Mouse (Mus musculus): ENCODE data around the gene Btn2a2. TPM values are rescaled to one million over a fixed set of nuclear protein-coding genes. Genes with fewer than 3 reads are reported as not detected.
"Not testable (repeated sequence)": the region's sequence is repeated elsewhere in the genome, so short reads cannot be mapped to it uniquely, and the experiment has no call there.

Gene Btn2a2
- polyA plus RNA-seq, 1 experiment: not detected

- no peak for DNase-seq (ENCODE audit: low read depth in 1 of 2, low spot score in 2 of 2)
- under 1% methylated on average over 15 of the region's 15 CpGs for WGBS
- peak overlapping the region; percentile 11; the same call in 1 of the 2 replicates for H3K27ac ChIP-seq (ENCODE audit: insufficient read depth, low read length)
- H3K36me3 ChIP-seq (ENCODE audit: control insufficient read depth, insufficient read depth, low read length): no peaks in the 10 kb centered on the region
- peak overlapping the region; percentile 14 for H3K4me3 ChIP-seq (ENCODE audit: extremely low read depth, insufficient read depth, insufficient read length)
- no peak for TF ChIP-seq CTCF (IDR thresholded peaks at IDR 0.05; ENCODE audit: extremely low read depth, insufficient read depth, insufficient read length, insufficient replicate concordance)
- no peaks in the 10 kb centered on the region for H3K27me3 ChIP-seq (ENCODE audit: control insufficient read depth, insufficient read depth, low read length)
- peaks cover 3% of the 10 kb centered on the region; the same call in 1 of the 2 replicates for H3K4me1 ChIP-seq (ENCODE audit: control insufficient read depth, insufficient read depth, insufficient read length)
Measured at GRCm38 (mm10) chr13:23534368-23535131, 45.9 kb upstream of the Btn2a2 start.

- DNase-seq (ENCODE audit: low read depth in 1 of 2, low spot score in 2 of 2): peak; percentile 51 to 55
- under 1% methylated on average over 32 of the region's 53 CpGs for WGBS
- not testable (repeated sequence) for H3K27me3 ChIP-seq (ENCODE audit: control insufficient read depth, insufficient read depth, low read length); H3K36me3 ChIP-seq (ENCODE audit: control insufficient read depth, insufficient read depth, low read length); H3K4me1 ChIP-seq (ENCODE audit: control insufficient read depth, insufficient read depth, insufficient read length)
- peak within 1 kb of the TSS; percentile 46 for H3K4me3 ChIP-seq (ENCODE audit: extremely low read depth, insufficient read depth, insufficient read length)
- peak within 1 kb of the TSS; percentile 60 for H3K27ac ChIP-seq (ENCODE audit: insufficient read depth, low read length)
Measured at GRCm38 (mm10) chr13:23533560-23534367, 45.1 kb upstream of the Btn2a2 start, which contains the start of gene Hist1h2af. Gene Hist1h2af (plus strand): TSS chr13:23533906.

GRCm38 (mm10) chr13:23532262-23533075 is 43.8 kb upstream of the Btn2a2 start:
- H3K36me3 ChIP-seq (ENCODE audit: control insufficient read depth, insufficient read depth, low read length): no peaks in the 10 kb centered on the region
- H3K4me3 ChIP-seq (ENCODE audit: extremely low read depth, insufficient read depth, insufficient read length): no peak overlapping the region
- WGBS: 22% methylated on average over 9 of the region's 9 CpGs
- DNase-seq (ENCODE audit: low read depth in 1 of 2, low spot score in 2 of 2): no peak
- peak overlapping the region; percentile 20; the same call in 1 of the 2 replicates for H3K27ac ChIP-seq (ENCODE audit: insufficient read depth, low read length)
- peaks cover 3% of the 10 kb centered on the region; the same call in 1 of the 2 replicates for H3K4me1 ChIP-seq (ENCODE audit: control insufficient read depth, insufficient read depth, insufficient read length)
- TF ChIP-seq POLR2A (IDR thresholded peaks at IDR 0.05; ENCODE audit: low read depth, low read length) (no peak), CTCF (IDR thresholded peaks at IDR 0.05; ENCODE audit: extremely low read depth, insufficient read depth, insufficient read length, insufficient replicate concordance) (no peak)
- H3K27me3 ChIP-seq (ENCODE audit: control insufficient read depth, insufficient read depth, low read length): no peaks in the 10 kb centered on the region

- Histone ChIP-seq H3K36me3 (ENCODE audit: control insufficient read depth, insufficient read depth, low read length) (no peaks in the 10 kb centered on the region), H3K27ac (ENCODE audit: insufficient read depth, low read length) (peak within 1 kb of the TSS; percentile 86), H3K4me1 (ENCODE audit: control insufficient read depth, insufficient read depth, insufficient read length) (peaks cover 3% of the 10 kb centered on the region; the same call in 1 of the 2 replicates), H3K27me3 (ENCODE audit: control insufficient read depth, insufficient read depth, low read length) (no peaks in the 10 kb centered on the region), H3K4me3 (ENCODE audit: extremely low read depth, insufficient read depth, insufficient read length) (peak within 1 kb of the TSS; percentile 59)
- TF ChIP-seq POLR2A (IDR thresholded peaks at IDR 0.05; ENCODE audit: low read depth, low read length): peak; percentile 99
- no peak for TF ChIP-seq CTCF (IDR thresholded peaks at IDR 0.05; ENCODE audit: extremely low read depth, insufficient read depth, insufficient read length, insufficient replicate concordance)
- DNase-seq (ENCODE audit: low read depth in 1 of 2, low spot score in 2 of 2): peak; percentile 91 to 93
- WGBS: under 1% methylated on average over 66 of the region's 70 CpGs
Measured at GRCm38 (mm10) chr13:23530901-23531875, 42.5 kb upstream of the Btn2a2 start, which contains the start of gene Hist1h4h. Gene Hist1h4h (plus strand): TSS chr13:23531050.

GRCm38 (mm10) chr13:23530181-23530900 is 41.7 kb upstream of the Btn2a2 start:
- Histone ChIP-seq H3K27me3 (ENCODE audit: control insufficient read depth, insufficient read depth, low read length) (no peaks in the 10 kb centered on the region), H3K4me3 (ENCODE audit: extremely low read depth, insufficient read depth, insufficient read length) (peak overlapping the region; percentile 59), H3K27ac (ENCODE audit: insufficient read depth, low read length) (peak overlapping the region; percentile 86), H3K36me3 (ENCODE audit: control insufficient read depth, insufficient read depth, low read length) (no peaks in the 10 kb centered on the region), H3K4me1 (ENCODE audit: control insufficient read depth, insufficient read depth, insufficient read length) (peaks cover 3% of the 10 kb centered on the region; the same call in 1 of the 2 replicates)
- TF ChIP-seq POLR2A (IDR thresholded peaks at IDR 0.05; ENCODE audit: low read depth, low read length): no peak
- TF ChIP-seq CTCF (IDR thresholded peaks at IDR 0.05; ENCODE audit: extremely low read depth, insufficient read depth, insufficient read length, insufficient replicate concordance): no peak
- DNase-seq (ENCODE audit: low read depth in 1 of 2, low spot score in 2 of 2): peak; percentile 50 to 69
- under 1% methylated on average over 20 of the region's 20 CpGs for WGBS

Data from spleen, adult 2 months (tissue).